Mouse (Mus musculus) liver, embryonic 11.5 days (tissue): ENCODE data around the gene Gm11020. TPM values are rescaled to one million over a fixed set of nuclear protein-coding genes. Genes with fewer than 3 reads are reported as not detected.
"Not testable (repeated sequence)": the region's sequence is repeated elsewhere in the genome, so short reads cannot be mapped to it uniquely, and the experiment has no call there.

Source experiments
- ATAC-seq: fragments of 200-750 bp; cut with Nextera tagmentation; replicated peaks from 2 replicates; pipeline ENCODE4 v1.8.0; 2017; ENCODE audit warnings: moderate number of reproducible peaks, mild to moderate bottlenecking, moderate TSS enrichment, moderate library complexity; ENCODE audit not compliant: low FRiP score
- DNase-seq: peaks from one replicate; pipeline ENCODE4 v3.0.0-alpha.2; 2017; ENCODE audit warnings: low spot score
- H3K27ac ChIP-seq: fragments of 300-500 bp; sonication (generic); 2 replicates; pipeline ENCODE4 v1.5.1; 2014; ENCODE audit warnings: mild to moderate bottlenecking, low read depth, low read length, control low read depth
- H3K27me3 ChIP-seq: fragments of 300-500 bp; sonication (generic); replicated peaks from 2 replicates; pipeline ENCODE4 v1.6.1; 2014; ENCODE audit warnings: low read length, mixed read lengths; ENCODE audit not compliant: control insufficient read depth, insufficient read depth
- H3K36me3 ChIP-seq: fragments of 300-500 bp; sonication (generic); 2 replicates; pipeline ENCODE4 v1.6.1; 2014; ENCODE audit warnings: mild to moderate bottlenecking, low read length, moderate library complexity, mixed read lengths; ENCODE audit not compliant: control insufficient read depth, insufficient read depth
- H3K4me1 ChIP-seq: fragments of 300-500 bp; sonication (generic); replicated peaks from 2 replicates; pipeline ENCODE4 v1.6.1; 2014; ENCODE audit warnings: low read length, mixed read lengths; ENCODE audit not compliant: control insufficient read depth, insufficient read depth
- H3K4me2 ChIP-seq: fragments of 300-500 bp; sonication (generic); 2 replicates; pipeline ENCODE4 v1.6.1; 2014; ENCODE audit warnings: mild to moderate bottlenecking, control low read depth, moderate library complexity
- H3K4me3 ChIP-seq: fragments of 300-500 bp; sonication (generic); 2 replicates; pipeline ENCODE4 v1.5.1; 2014; ENCODE audit warnings: low read depth, low read length, control low read depth
- H3K9ac ChIP-seq: fragments of 300-500 bp; sonication (generic); 2 replicates; pipeline ENCODE4 v1.6.1; 2014; ENCODE audit warnings: low read depth, low read length, control low read depth
- H3K9me3 ChIP-seq: fragments of 300-500 bp; sonication (generic); 2 replicates; pipeline ENCODE4 v1.6.1; 2016; ENCODE audit warnings: low read length, inconsistent platforms, mixed read lengths; ENCODE audit not compliant: control insufficient read depth
- WGBS: fragments of 180-500 bp; shearing (Covaris S2); extraction: QIAGEN DNeasy Blood & Tissue Kit; methylation state at CpG from one replicate; pipeline ENCODE4 v1.1.7; 2014; 5-methylcytosine and 5-hydroxymethylcytosine counted together
- polyA plus RNA-seq: library from polyadenylated mRNA; unstranded; fragments of >200 nt; fragmentation: Nextera tagmentation; extraction: Ambion mirVana; gene quantifications from 2 replicates; pipeline ENCODE4 v1.2.1, GENCODE M21; 2014

The Gm11020 gene
- not detected in 2 replicates for polyA plus RNA-seq

DNA sequence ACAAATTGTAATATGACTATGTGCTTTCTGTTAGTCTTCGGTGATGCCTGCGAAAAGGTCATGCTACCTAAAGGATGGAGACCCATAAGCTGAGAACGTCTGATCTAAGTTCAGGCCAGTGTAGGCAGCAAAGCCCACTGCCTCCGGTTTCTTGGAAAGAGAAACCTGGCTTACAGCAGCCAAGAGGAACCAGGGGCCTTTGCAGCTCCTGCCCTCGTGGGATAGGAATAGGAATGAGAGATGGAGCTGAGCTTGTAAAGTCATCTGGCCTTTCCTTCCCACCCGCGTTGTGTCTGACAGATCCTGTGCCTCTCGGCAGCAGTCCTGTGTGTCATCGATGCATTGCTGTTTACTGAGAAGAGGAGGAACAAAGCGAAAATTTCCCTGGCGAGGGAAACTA is at the start of gene Gm11020:
Gm11020 (plus strand) TSS at position 301 of the 400 bp plus-strand sequence.
- not testable (repeated sequence) for H3K36me3 ChIP-seq, H3K4me1 ChIP-seq, H3K4me3 ChIP-seq, H3K9ac ChIP-seq, H3K27ac ChIP-seq, H3K4me2 ChIP-seq, ATAC-seq, H3K9me3 ChIP-seq, DNase-seq, H3K27me3 ChIP-seq
- 80% methylated on average over 9 of the region's 11 CpGs for WGBS

DNA sequence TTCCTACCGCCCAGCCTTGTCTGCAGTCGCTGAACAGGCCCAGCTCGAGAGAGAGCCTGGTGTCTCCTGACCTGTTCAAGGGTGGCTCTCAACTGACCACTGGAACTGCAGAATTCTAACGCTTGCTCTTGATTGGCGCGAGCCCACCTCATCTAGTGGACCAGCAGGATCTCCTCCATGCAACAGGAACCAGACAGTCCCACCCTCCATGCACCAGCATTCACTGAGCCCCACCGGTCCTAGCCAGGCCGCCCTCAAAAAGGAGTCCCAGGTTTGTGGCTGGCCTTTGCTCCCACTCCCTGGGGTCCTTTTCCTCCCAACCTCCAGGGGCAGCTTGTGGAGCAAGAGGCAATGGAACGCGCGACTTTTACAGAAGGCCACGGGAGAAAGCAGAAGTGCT is 28.3 kb upstream of the Gm11020 start, which contains the start of gene Cmtm2a:
Cmtm2a (minus strand) TSS at position 101 of the 400 bp plus-strand sequence.
- H3K4me1 ChIP-seq, ATAC-seq: not testable (repeated sequence)

DNA sequence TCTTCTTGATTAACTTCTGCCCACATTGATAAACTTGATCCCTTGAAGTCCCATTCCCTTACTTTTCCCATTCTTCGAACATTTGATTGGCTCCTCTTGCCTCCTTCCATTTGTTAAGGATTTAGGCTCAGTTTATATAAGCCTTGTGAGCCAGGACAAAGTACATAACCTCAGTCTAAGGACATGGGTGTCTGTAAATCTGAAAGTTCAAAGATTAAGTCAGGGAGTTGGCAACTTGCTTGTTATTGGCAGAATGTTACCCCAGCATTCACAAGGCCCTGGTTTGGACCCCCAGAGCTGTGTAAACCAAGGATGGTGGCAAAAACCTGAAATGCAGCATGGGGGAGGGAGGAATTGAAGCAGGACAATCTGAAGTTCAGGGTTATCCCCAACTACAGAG is 27.0 kb upstream of the Gm11020 start:
- Histone ChIP-seq H3K4me3 (no peak overlapping the region), H3K4me2 (no peak overlapping the region), H3K4me1 (no peaks in the 10 kb centered on the region), H3K9me3 (no peaks in the 10 kb centered on the region), H3K9ac (no peak overlapping the region), H3K27me3 (no peaks in the 10 kb centered on the region; the same call in 1 of the 2 replicates), H3K36me3 (no peaks in the 10 kb centered on the region), H3K27ac (no peak overlapping the region)
- ATAC-seq, result no peak
- no peak for DNase-seq
- 78% methylated on average over 1 of the region's 1 CpGs for WGBS

More for the DNA sequence above, 28.3 kb upstream of the Gm11020 start, which contains the start of gene Cmtm2a:
- H3K9me3 ChIP-seq, H3K4me2 ChIP-seq, H3K27me3 ChIP-seq, DNase-seq, H3K9ac ChIP-seq, H3K4me3 ChIP-seq, H3K36me3 ChIP-seq, H3K27ac ChIP-seq: not testable (repeated sequence)
- 85% methylated on average over 12 of the region's 12 CpGs for WGBS

DNA sequence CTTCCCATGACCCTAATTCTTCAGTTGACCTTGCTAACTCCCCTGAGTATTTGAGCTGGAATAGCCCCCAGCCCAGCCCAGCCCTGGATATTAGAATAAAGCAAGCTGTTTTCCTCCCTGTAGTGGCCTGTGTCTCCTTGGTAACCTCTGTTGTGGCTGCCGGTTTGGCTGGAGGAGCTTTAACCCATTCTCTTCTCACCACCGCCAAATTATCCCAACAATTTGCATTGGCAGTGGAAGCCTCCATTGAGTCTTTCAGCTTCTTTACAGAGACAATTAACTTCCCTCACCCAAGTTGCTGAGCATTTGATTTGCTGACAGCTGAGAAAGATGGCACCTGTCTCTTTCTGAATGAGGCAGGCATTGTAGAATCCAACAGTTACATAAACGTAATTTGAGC is 19.8 kb upstream of the Gm11020 start:
- not testable (repeated sequence) for H3K4me3 ChIP-seq, H3K9me3 ChIP-seq, H3K27me3 ChIP-seq, H3K27ac ChIP-seq, ATAC-seq, H3K36me3 ChIP-seq, H3K9ac ChIP-seq, H3K4me2 ChIP-seq, DNase-seq, H3K4me1 ChIP-seq
- 33% methylated on average over 3 of the region's 3 CpGs for WGBS

DNA sequence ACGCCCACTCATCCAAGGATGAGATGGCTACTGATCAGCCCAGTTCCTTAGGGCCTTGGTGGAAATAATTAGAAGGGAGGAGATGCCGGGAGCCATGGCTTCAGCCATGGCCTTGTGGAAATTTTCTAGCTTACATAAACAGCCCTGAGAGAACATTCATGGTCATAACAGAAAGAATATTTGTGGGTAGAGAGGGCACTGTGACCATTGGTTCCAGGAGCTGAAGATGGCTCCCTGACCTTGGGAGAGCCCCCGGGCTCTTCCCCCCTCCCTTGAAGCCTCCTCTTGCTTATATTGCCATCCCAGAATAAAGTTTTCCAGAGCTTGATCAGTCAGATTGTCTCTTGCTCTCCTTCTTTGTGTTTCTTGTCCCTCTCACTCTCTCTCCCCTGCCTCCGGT is 18.8 kb upstream of the Gm11020 start:
- not testable (repeated sequence) for H3K9me3 ChIP-seq, H3K36me3 ChIP-seq, H3K4me1 ChIP-seq, H3K9ac ChIP-seq, H3K27me3 ChIP-seq, H3K4me3 ChIP-seq, DNase-seq, ATAC-seq, H3K27ac ChIP-seq, H3K4me2 ChIP-seq
- WGBS, result 92% methylated on average over 4 of the region's 4 CpGs

DNA sequence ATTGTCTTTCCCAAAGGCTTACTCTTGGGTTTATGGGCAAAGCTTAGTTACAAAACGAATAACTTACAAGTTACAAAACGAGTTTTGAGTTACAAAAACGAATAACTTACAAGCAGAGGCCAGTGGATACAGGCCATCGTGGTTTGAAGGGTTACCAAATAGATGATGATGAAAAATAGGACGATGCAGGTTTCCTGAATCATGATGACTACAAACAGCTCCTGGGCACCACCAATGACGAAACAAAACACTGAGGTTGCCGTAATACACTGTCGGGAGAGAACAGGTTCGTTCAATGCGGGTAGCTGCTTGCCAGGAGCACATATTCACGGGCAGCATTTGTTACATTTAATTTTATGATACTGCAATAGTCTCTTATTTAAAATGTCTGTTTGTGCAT is 16.4 kb upstream of the Gm11020 start:
- DNase-seq (no peak), ATAC-seq (no peak)
- Histone ChIP-seq H3K36me3 (no peaks in the 10 kb centered on the region), H3K27me3 (no peaks in the 10 kb centered on the region), H3K4me2 (no peak overlapping the region), H3K9me3 (no peaks in the 10 kb centered on the region), H3K27ac (no peak overlapping the region), H3K4me1 (no peaks in the 10 kb centered on the region), H3K9ac (no peak overlapping the region), H3K4me3 (no peak overlapping the region)
- 80% methylated on average over 11 of the region's 11 CpGs for WGBS

DNA sequence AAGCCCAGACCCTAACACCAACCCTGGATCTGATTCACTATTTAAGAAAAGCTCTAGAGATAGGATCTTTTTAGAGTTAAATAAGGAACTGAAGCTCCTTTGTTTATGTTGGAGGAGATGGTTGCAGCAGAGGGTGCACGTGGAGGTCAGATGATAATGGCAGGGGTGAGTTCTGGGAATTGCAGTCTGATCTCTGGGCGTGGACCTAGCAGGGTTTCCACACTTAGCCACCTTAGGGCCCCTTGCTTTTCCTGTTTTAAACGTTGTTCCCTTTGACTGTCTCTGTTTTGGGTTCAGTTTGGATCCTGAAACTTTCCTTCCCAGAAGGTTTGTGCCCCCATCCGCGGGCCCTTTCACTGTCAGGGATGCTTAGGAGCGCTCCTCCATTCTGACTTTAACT is 13.0 kb upstream of the Gm11020 start:
- H3K27me3 ChIP-seq, DNase-seq, H3K4me2 ChIP-seq, H3K36me3 ChIP-seq, H3K9ac ChIP-seq, H3K4me1 ChIP-seq, H3K4me3 ChIP-seq, H3K9me3 ChIP-seq, H3K27ac ChIP-seq: not testable (repeated sequence)
- WGBS, result 46% methylated on average over 6 of the region's 6 CpGs
- ATAC-seq, result 0 out of 2 replicates have a peak, but pooled peaks have one; percentile 34

DNA sequence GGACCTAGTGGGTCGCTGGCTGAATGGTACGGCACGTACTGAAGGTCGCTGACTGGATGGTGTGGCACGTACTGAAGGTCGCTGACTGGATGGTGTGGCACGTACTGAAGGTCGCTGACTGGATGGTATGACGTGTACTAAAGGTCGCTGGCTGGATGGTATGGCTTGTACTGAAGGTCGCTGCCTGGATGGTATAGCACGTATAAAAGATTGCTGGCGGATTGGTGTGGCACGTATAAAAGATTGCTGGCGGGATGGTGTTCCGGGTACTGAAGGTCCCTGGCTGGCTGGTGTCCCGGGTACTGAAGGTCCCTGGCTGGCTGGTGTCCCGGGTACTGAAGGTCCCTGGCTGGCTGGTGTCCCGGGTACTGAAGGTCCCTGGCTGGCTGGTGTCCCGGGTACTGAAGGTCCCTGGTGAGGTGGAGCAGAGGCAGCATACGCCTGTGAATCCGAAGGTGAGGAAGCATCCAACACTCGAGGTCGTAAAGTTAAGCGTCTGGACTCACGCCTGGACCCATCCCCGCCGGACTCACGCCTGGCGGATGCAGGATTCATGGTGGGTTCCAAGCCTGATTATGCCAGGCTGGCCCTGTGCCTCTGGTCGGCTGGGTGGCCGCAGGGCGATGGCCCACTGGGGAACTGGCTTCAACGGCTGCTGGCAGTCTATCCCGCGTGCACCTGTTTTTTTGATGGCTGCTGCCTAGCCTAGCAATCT is 11.8 kb upstream of the Gm11020 start, which contains the start of the genes Gm45711 and Cmtm1:
Gm45711 (minus strand) TSS at position 641 of the 715 bp plus-strand sequence.
Cmtm1 (minus strand) TSS at position 705 of the 715 bp plus-strand sequence.
- DNase-seq, H3K36me3 ChIP-seq, H3K27ac ChIP-seq, H3K9me3 ChIP-seq, ATAC-seq, H3K27me3 ChIP-seq, H3K9ac ChIP-seq, H3K4me3 ChIP-seq, H3K4me2 ChIP-seq, H3K4me1 ChIP-seq: not testable (repeated sequence)
- WGBS, result 77% methylated on average over 32 of the region's 36 CpGs

DNA sequence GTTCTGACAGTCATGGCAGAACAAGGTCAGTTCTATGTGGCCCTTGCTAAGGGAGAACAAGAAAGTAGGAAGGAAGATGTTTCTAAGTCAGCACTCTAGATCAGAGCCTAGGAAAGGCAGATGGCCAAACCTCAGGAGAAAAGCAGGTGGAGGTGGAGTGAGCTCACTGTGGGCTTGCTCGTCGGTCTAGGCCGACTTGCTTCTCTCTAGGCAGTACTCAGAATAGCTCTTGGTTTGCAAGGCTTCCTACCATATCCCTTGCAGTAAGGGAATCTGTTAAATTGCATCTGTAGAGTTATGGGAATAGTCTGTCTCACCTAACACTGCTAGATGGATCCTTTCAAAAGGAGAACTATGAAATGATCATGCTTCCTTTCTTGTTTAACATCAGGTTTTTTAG is 9.3 kb upstream of the Gm11020 start:
- not testable (repeated sequence) for H3K4me3 ChIP-seq, ATAC-seq, H3K9ac ChIP-seq, H3K9me3 ChIP-seq, H3K27me3 ChIP-seq, H3K36me3 ChIP-seq, H3K4me1 ChIP-seq, H3K4me2 ChIP-seq, DNase-seq, H3K27ac ChIP-seq
- 82% methylated on average over 3 of the region's 3 CpGs for WGBS
